Mouse (Mus musculus) layer of hippocampus, adult 6 months (tissue): ENCODE data around the gene Exoc3l2. TPM values are rescaled to one million over a fixed set of nuclear protein-coding genes. Genes with fewer than 3 reads are reported as not detected.

ENCODE experiments used
- long read RNA-seq, 2 experiments: library from polyadenylated mRNA; unstranded; transcript quantifications; one replicate each; pipeline ENCODE4 v2.0.0; 2019 to 2020
- polyA plus RNA-seq: library from polyadenylated mRNA; unstranded; fragments of <200 nt; fragmentation: Nextera tagmentation; gene quantifications from 2 replicates; pipeline ENCODE4 v1.2.3, GENCODE M21; 2021

Exoc3l2 gene
- 0.30 and 0.44 TPM in 2 replicates for polyA plus RNA-seq
- long read RNA-seq, experiment 1, partial matches to known transcripts = 0 of 1 reads
- long read RNA-seq, experiment 1, other reads (novel, unspliced or antisense) = 1 of 1 reads
- long read RNA-seq, experiment 2, partial matches to known transcripts = 2 of 2 reads
- long read RNA-seq, experiment 2, other reads (novel, unspliced or antisense) = 0 of 2 reads

DNA sequence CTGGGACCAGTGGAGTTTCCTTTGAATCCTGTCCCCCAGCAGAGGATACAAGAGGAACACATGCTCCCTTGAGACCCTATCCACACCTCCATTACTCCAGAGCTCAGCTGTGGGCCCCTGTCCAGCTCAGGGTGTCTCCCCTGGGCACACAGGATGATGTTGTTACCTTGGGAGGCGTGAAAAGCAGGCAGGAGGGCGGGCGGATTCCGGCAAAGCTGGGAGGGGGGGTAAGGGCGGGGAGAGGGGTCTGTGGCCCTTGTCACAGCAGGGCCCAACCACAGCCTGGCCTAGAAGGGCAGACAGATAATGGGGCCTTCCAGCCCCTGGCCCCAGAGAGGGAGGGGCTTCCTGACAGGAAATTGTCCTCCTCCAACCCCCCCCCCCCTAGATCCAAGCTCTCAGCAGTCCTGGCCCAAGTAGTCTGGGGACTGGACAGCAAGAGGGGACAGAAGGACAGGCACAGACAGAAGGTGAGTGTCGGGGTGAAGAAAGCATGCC lies at the start of gene Exoc3l2:
Gene Exoc3l2, plus strand, starts transcription at position 448 of the 498 bp plus-strand sequence.

GRCm38 (mm10) chr7:19458591-19459111 lies 4.5 kb upstream of the Exoc3l2 start, which contains the start of gene Mark4:
Gene Mark4 (minus strand): TSS chr7:19458821.

DNA sequence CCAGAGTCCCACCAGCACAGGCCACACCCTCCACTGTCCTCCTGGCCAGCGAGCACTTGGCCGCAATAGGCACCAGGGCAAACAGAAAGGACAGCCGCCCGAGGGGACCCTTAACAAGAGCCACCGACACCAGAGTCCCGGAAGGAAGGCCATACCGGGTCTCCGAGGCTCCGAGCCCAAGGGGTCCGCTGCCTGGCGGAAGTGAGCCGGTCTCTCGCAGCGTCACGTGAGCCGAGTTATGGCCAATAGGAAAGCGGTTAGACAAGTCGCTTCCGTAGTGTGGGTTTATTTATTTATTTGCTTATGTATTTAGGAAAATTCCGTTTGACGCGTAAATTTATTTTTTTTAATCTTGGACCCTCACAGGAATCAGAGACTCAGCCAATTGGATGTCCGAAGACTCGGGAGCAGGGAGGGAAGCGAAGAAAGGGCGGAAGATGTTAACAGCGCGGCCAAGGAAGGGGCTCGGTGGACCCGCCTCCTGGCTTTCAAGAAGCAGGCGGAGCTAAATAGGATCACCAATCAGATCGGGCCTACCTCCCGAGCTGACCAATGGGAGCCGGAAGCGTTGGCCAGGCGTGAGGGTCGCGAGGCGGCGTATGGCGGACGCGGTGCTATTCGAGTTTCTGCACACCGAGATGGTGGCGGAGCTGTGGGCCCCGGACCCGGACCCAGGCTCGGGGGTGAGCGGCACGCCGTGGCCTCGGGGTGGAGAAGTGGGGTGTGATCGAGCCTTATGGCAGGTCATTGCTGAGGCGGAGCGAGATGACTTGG lies 45.2 kb downstream of the Exoc3l2 start, which contains the start of the genes Bloc1s3 and Trappc6a:
Gene Bloc1s3, minus strand, starts transcription at position 218 of the 774 bp plus-strand sequence.
Gene Trappc6a, plus strand, starts transcription at position 246 of the 774 bp plus-strand sequence.

DNA sequence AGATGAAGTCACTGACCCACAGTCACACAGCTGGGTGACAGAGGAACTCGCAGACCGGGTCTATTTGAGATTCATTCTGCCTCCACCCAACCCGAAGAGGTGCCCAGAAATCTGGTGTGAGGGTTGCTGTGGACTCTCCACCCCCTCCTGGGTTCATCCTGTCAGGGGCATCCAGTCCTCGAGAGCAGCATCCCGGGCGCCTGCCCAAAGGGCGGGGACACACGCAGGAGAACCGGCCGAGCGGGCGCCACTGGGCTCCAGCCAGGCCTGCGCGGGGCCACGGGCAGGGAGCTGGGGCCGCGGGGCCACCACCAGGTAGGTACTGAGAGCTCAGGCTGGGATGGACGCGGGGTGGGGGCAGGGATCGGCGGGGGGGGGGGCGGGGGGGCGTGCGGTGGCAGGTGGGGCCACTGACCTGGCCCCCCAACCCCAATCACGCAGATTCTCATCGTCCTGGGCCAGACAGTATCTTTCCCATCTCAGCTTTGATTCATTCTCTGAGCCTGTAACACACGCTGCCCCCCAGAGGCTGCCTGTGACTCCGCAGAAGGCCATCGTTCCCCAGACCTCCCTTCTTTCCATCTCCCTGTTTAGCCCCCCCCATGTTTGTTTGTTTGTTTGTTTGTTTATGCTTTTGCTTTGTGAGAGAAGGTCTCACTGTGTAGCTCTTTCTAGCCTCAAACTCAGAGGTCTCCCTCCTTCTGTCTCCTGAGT lies 54.7 kb downstream of the Exoc3l2 start, which contains the start of gene Nkpd1:
Gene Nkpd1, plus strand, starts transcription at position 187 of the 714 bp plus-strand sequence.

Other genes starting within 250 kb of the Exoc3l2 start
- 34.8 and 38.3 TPM in 2 replicates for gene Opa3, start 235.0 kb upstream of the Exoc3l2 start, polyA plus RNA-seq
- 1.1 and 1.2 TPM in 2 replicates for gene Vasp, start 191.5 kb upstream of the Exoc3l2 start, polyA plus RNA-seq
- 0.09 and 0.19 TPM in 2 replicates for gene Ppm1n, start 183.3 kb upstream of the Exoc3l2 start, polyA plus RNA-seq
- gene Rtn2, start 180.7 kb upstream of the Exoc3l2 start, polyA plus RNA-seq = 20.0 and 22.4 TPM in 2 replicates
- 0.60 and 0.80 TPM in 2 replicates for gene Fosb, start 153.3 kb upstream of the Exoc3l2 start, polyA plus RNA-seq
- gene Ercc1, start 118.6 kb upstream of the Exoc3l2 start, polyA plus RNA-seq = 52.8 and 71.7 TPM in 2 replicates
- 14.0 and 14.6 TPM in 2 replicates for gene Cd3eap, start 103.8 kb upstream of the Exoc3l2 start, polyA plus RNA-seq
- 0.53 and 1.9 TPM in 2 replicates for gene Ppp1r13l, start 103.6 kb upstream of the Exoc3l2 start, polyA plus RNA-seq
- gene Ercc2, start 81.3 kb upstream of the Exoc3l2 start, polyA plus RNA-seq = 3.7 and 3.8 TPM in 2 replicates
- 1.3 and 1.8 TPM in 2 replicates for gene Klc3, start 59.2 kb upstream of the Exoc3l2 start, polyA plus RNA-seq
- gene Ckm, start 58.6 kb upstream of the Exoc3l2 start, polyA plus RNA-seq = not detected in 2 replicates
- 6.5 and 8.2 TPM in 2 replicates for gene Mark4, start 4.5 kb upstream of the Exoc3l2 start, polyA plus RNA-seq
- gene Bloc1s3, start 45.0 kb downstream of the Exoc3l2 start, polyA plus RNA-seq = 4.2 TPM in 2 replicates
- gene Trappc6a, start 45.1 kb downstream of the Exoc3l2 start, polyA plus RNA-seq = 39.0 and 48.4 TPM in 2 replicates
- gene Nkpd1, start 54.5 kb downstream of the Exoc3l2 start, polyA plus RNA-seq = 1.1 and 1.4 TPM in 2 replicates
- gene Ppp1r37, start 99.7 kb downstream of the Exoc3l2 start, polyA plus RNA-seq = 1.7 and 2.4 TPM in 2 replicates
- gene Zfp296, start 114.0 kb downstream of the Exoc3l2 start, polyA plus RNA-seq = 0.60 and 1.7 TPM in 2 replicates
- 136 and 146 TPM in 2 replicates for gene Gemin7, start 114.3 kb downstream of the Exoc3l2 start, polyA plus RNA-seq
- 8.7 and 9.9 TPM in 2 replicates for gene Clasrp, start 141.2 kb downstream of the Exoc3l2 start, polyA plus RNA-seq
- 10.4 and 11.2 TPM in 2 replicates for gene Relb, start 166.1 kb downstream of the Exoc3l2 start, polyA plus RNA-seq
- 102 and 108 TPM in 2 replicates for gene Clptm1, start 201.7 kb downstream of the Exoc3l2 start, polyA plus RNA-seq
- not detected in 2 replicates for gene Apoc2, start 214.6 kb downstream of the Exoc3l2 start, polyA plus RNA-seq
- not detected in 2 replicates for gene Gm44805, start 218.1 kb downstream of the Exoc3l2 start, polyA plus RNA-seq
- gene Apoc4, start 218.1 kb downstream of the Exoc3l2 start, polyA plus RNA-seq = not detected in 2 replicates
- 6.6 and 10.7 TPM in 2 replicates for gene Apoc1, start 229.3 kb downstream of the Exoc3l2 start, polyA plus RNA-seq
- 9,624 and 9,681 TPM in 2 replicates for gene Apoe, start 235.9 kb downstream of the Exoc3l2 start, polyA plus RNA-seq